Mouse (Mus musculus): ENCODE results near the gene Dlgap1. TPM values are rescaled to one million over a fixed set of nuclear protein-coding genes. Genes with fewer than 3 reads are reported as not detected.

Gene Dlgap1
- polyA plus RNA-seq, 1 experiment from 2014 or later = 2.4 TPM

DNA sequence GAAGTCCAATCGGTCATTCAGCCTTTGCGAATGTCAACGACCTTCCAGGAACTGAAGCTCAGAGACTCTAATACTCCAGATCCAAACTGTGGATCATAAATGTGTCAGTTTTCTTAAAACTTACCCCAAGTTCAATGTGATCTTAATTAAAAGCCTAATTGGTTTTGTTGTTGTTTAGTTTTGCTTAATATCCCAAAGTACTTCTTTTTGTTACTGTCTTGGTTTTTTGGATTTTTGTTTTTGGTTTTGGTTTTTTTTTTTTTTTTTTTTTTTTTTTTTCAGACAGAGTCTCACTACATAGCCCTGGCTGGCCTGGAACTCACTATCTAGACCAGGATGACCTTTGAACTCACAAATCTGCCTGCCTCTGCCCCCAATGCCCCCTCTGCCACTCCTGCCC is 765.9 kb downstream of the Dlgap1 start:
- Histone ChIP-seq H3K36me3 (ENCODE audit: control insufficient read depth, insufficient read depth, low read length) (no peaks in the 10 kb centered on the region), H3K27ac (ENCODE audit: low read depth, low read length) (no peak overlapping the region), H3K27me3 (ENCODE audit: control insufficient read depth, insufficient read depth, low read length) (no peaks in the 10 kb centered on the region), H3K4me3 (ENCODE audit: low read depth, low read length) (no peak overlapping the region), H3K4me2 (no peak overlapping the region), H3K4me1 (ENCODE audit: control insufficient read depth, insufficient read depth, low read length) (peaks cover 16% of the 10 kb centered on the region), H3K9me3 (ENCODE audit: control insufficient read depth, low read length) (no peaks in the 10 kb centered on the region), H3K9ac (ENCODE audit: low read length) (no peak overlapping the region)
- no peak for ATAC-seq (ENCODE audit: low FRiP score)
- DNase-seq (ENCODE audit: low spot score, missing footprints) = peak; percentile 65
- WGBS = 93% methylated on average over 3 of the region's 3 CpGs

DNA sequence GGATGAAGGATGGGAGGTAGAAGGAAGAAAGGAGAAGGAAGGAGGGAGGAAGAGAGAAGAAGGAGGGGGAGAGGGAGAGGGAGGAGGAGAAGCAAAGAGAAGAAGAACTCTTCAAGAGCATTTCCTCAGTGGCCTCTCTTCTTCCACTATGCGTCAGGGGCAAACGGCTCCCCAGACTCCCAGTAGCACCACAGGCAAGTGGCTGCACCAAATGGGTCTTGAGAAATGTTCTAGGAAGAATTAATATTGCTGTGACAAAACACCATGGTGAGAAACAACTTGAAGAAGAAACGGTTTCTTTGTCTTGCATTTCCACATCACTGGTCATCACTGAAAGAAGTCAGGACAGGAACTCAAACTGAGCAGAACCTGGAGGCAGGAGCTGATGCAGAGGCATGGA is 766.5 kb downstream of the Dlgap1 start:
- WGBS = 79% methylated on average over 3 of the region's 3 CpGs
- Histone ChIP-seq H3K27ac (ENCODE audit: low read depth, low read length) (no peak overlapping the region), H3K4me1 (ENCODE audit: control insufficient read depth, insufficient read depth, low read length) (peaks cover 16% of the 10 kb centered on the region), H3K27me3 (ENCODE audit: control insufficient read depth, insufficient read depth, low read length) (no peaks in the 10 kb centered on the region), H3K4me3 (ENCODE audit: low read depth, low read length) (no peak overlapping the region), H3K9me3 (ENCODE audit: control insufficient read depth, low read length) (no peaks in the 10 kb centered on the region), H3K4me2 (no peak overlapping the region), H3K9ac (ENCODE audit: low read length) (no peak overlapping the region), H3K36me3 (ENCODE audit: control insufficient read depth, insufficient read depth, low read length) (no peaks in the 10 kb centered on the region)
- ATAC-seq (ENCODE audit: low FRiP score) (no peak), DNase-seq (ENCODE audit: low spot score, missing footprints) (peak; percentile 75)

DNA sequence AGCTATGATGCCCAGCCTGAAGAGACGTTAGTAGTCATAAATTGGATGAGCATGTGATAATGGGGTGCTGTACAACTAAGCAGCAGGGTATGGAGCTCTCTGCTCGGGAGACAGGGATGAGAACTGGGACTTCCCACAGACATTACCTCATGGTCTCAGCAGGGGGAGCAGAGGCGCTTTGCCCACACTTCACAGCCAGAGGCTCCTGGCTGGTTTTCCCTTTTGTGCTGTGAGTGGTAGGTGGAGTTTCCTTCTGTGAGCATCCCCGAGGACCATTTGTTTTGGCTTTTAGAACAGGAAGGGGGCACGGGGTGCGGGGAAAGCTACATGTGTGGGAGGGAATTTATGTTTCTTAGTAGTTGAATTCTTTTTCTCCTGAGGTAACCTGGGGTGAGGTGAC is 768.6 kb downstream of the Dlgap1 start:
- Histone ChIP-seq H3K4me3 (ENCODE audit: low read depth, low read length) (no peak overlapping the region), H3K36me3 (ENCODE audit: control insufficient read depth, insufficient read depth, low read length) (no peaks in the 10 kb centered on the region), H3K27me3 (ENCODE audit: control insufficient read depth, insufficient read depth, low read length) (no peaks in the 10 kb centered on the region), H3K4me1 (ENCODE audit: control insufficient read depth, insufficient read depth, low read length) (peaks cover 16% of the 10 kb centered on the region), H3K9me3 (ENCODE audit: control insufficient read depth, low read length) (no peaks in the 10 kb centered on the region), H3K9ac (ENCODE audit: low read length) (peak overlapping the region; percentile 24; the same call in 1 of the 2 replicates), H3K27ac (ENCODE audit: low read depth, low read length) (no peak overlapping the region; the same call in 1 of the 2 replicates), H3K4me2 (peak overlapping the region; percentile 48)
- ATAC-seq (ENCODE audit: low FRiP score) (peak; percentile 76), DNase-seq (ENCODE audit: low spot score, missing footprints) (peak; percentile 87)
- WGBS = 5% methylated on average over 6 of the region's 6 CpGs

DNA sequence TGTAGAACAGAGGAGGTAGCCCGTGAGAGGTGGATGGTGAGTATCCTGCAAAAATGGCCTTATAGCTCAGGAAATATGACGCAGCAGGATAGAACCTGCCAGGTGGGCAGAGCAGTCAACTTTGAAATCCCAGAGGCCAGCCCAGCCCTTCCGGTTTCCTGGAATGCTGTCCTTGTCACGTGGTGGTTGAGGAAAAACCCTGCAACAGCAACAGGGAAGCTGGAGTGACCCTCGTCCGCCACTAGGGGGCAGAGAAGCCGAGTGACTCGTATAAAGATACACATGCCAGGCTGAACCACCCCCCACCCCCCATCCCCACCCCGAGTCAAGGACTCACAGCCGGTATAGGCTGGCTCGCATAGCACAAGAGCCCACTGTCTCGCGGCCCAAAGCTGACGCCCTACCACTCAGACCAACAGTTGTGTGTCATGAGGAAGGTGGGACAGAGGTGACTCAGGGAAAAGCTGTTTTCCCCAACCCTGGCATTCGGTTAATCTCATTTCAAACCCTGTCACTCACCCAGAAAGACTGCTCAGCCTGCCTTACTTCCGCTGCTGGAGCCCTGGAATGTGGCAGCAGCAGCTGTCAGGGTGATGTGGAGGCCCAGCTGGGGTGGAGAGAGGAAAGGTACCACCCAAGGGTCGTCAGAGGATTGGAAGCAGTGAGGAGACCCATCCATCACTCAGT is 769.4 kb downstream of the Dlgap1 start:
- Histone ChIP-seq H3K9me3 (ENCODE audit: control insufficient read depth, low read length) (no peaks in the 10 kb centered on the region), H3K9ac (ENCODE audit: low read length) (peak overlapping the region; percentile 24; the same call in 1 of the 2 replicates), H3K27ac (ENCODE audit: low read depth, low read length) (no peak overlapping the region), H3K4me2 (peak overlapping the region; percentile 48), H3K4me3 (ENCODE audit: low read depth, low read length) (peak overlapping the region; percentile 11; the same call in 1 of the 2 replicates), H3K27me3 (ENCODE audit: control insufficient read depth, insufficient read depth, low read length) (no peaks in the 10 kb centered on the region), H3K4me1 (ENCODE audit: control insufficient read depth, insufficient read depth, low read length) (peaks cover 16% of the 10 kb centered on the region), H3K36me3 (ENCODE audit: control insufficient read depth, insufficient read depth, low read length) (no peaks in the 10 kb centered on the region)
- DNase-seq (ENCODE audit: low spot score, missing footprints) (peak; percentile 97), ATAC-seq (ENCODE audit: low FRiP score) (peak; percentile 92)
- 2% methylated on average over 17 of the region's 17 CpGs for WGBS

DNA sequence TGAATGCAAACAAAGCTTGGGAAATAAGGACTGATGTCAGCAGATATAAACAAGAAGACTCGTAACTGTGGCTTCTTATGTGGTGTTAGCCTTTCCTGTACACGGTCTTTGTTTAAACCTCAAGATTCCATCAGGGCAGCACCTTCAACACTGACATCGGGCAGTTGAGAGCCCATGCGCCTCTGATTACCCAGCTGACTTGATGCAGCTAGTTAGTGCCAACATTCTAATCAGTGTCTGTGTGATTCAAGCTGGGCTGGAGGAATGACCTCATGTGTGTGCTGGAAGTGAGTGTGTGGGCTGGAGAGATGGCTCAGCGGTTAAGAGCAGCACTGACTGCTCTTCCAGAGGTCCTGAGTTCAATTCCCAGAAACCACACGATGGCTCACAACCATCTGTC is 770.5 kb downstream of the Dlgap1 start:
- Histone ChIP-seq H3K27me3 (ENCODE audit: control insufficient read depth, insufficient read depth, low read length) (no peaks in the 10 kb centered on the region), H3K4me2 (no peak overlapping the region), H3K27ac (ENCODE audit: low read depth, low read length) (no peak overlapping the region), H3K4me3 (ENCODE audit: low read depth, low read length) (no peak overlapping the region), H3K9me3 (ENCODE audit: control insufficient read depth, low read length) (no peaks in the 10 kb centered on the region), H3K36me3 (ENCODE audit: control insufficient read depth, insufficient read depth, low read length) (no peaks in the 10 kb centered on the region), H3K4me1 (ENCODE audit: control insufficient read depth, insufficient read depth, low read length) (peaks cover 16% of the 10 kb centered on the region), H3K9ac (ENCODE audit: low read length) (no peak overlapping the region)
- DNase-seq (ENCODE audit: low spot score, missing footprints) (peak; percentile 82), ATAC-seq (ENCODE audit: low FRiP score) (no peak)
- 85% methylated on average over 6 of the region's 6 CpGs for WGBS

DNA sequence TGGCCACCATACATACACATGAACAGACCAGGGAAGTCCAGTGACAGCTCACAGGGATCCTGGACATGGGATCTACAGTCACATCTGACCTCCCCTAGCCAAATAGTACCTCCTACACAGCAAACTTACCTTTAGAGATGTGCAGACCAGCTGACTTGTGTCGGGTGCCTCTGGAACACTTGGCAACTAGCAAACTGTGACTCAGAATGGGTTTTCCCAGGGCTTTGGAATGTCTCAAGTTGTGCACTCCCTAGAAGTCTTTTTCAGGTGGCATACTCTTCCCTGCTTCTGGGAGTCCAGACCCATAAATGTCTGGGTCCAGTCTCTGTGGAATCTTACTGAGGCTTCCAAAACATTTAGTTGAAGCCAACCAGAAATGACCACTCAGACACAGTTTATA is 772.8 kb downstream of the Dlgap1 start:
- Histone ChIP-seq H3K4me2 (no peak overlapping the region), H3K4me3 (ENCODE audit: low read depth, low read length) (no peak overlapping the region), H3K4me1 (ENCODE audit: control insufficient read depth, insufficient read depth, low read length) (peaks cover 19% of the 10 kb centered on the region), H3K9ac (ENCODE audit: low read length) (no peak overlapping the region), H3K36me3 (ENCODE audit: control insufficient read depth, insufficient read depth, low read length) (no peaks in the 10 kb centered on the region), H3K9me3 (ENCODE audit: control insufficient read depth, low read length) (no peaks in the 10 kb centered on the region), H3K27me3 (ENCODE audit: control insufficient read depth, insufficient read depth, low read length) (peaks cover 3% of the 10 kb centered on the region; the same call in 1 of the 2 replicates), H3K27ac (ENCODE audit: low read depth, low read length) (no peak overlapping the region)
- ATAC-seq (ENCODE audit: low FRiP score) (no peak), DNase-seq (ENCODE audit: low spot score, missing footprints) (no peak)
- WGBS = 89% methylated on average over 1 of the region's 1 CpGs

DNA sequence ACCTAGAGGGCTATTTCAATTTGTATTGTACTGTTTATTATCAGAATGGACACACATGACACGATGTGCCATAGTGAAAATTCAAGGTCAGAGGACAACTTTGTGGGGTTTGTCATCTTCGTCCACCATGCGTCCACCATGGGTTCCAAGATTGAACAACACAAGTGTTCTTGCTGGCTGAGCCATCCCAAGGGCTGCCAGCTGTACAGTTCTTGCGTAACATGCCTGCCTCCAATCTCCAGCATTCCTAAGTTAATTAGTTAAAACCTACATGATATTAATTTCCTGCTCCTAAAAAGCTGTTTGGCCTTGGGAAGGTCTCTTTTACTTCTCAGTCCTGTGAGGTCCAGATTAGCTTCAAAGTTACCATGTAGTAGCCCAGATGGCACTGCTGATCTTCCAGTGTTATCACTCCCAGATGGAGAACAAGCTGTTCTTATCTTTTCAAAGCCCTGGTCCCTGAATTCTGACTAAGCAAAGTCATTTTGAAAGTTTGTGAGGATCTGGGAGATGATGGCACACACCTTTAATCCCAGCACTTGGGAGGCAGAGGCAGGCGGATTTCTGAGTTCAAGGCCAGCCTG is 775.8 kb downstream of the Dlgap1 start:
- Histone ChIP-seq H3K36me3 (ENCODE audit: control insufficient read depth, insufficient read depth, low read length) (no peaks in the 10 kb centered on the region), H3K4me3 (ENCODE audit: low read depth, low read length) (no peak overlapping the region), H3K4me2 (no peak overlapping the region), H3K9me3 (ENCODE audit: control insufficient read depth, low read length) (no peaks in the 10 kb centered on the region), H3K9ac (ENCODE audit: low read length) (no peak overlapping the region), H3K27me3 (ENCODE audit: control insufficient read depth, insufficient read depth, low read length) (peaks cover 12% of the 10 kb centered on the region; the same call in 1 of the 2 replicates), H3K4me1 (ENCODE audit: control insufficient read depth, insufficient read depth, low read length) (peaks cover 17% of the 10 kb centered on the region), H3K27ac (ENCODE audit: low read depth, low read length) (no peak overlapping the region)
- ATAC-seq (ENCODE audit: low FRiP score) (no peak), DNase-seq (ENCODE audit: low spot score, missing footprints) (no peak)
- 92% methylated on average over 5 of the region's 5 CpGs for WGBS

DNA sequence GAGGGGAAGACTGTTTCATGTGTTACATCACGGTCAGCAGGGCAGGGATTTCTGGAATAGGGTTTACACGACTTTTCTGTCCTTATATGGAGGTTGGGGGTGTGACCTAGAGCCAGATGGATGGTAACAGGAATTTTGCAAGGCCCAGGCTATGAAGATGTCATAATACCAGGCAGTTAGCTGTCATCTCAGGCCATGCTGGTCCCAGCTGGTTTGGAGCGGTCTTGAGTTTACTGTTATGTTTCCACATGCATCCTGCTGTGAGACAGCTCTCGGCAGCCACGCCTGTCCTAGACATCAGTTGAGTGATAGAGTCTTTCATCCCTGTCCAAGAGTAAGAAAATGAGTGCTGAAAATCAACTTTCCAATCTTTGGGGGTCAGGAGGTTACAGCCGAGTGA is 776.5 kb downstream of the Dlgap1 start:
- Histone ChIP-seq H3K9ac (ENCODE audit: low read length) (no peak overlapping the region), H3K4me1 (ENCODE audit: control insufficient read depth, insufficient read depth, low read length) (peaks cover 17% of the 10 kb centered on the region), H3K27me3 (ENCODE audit: control insufficient read depth, insufficient read depth, low read length) (peaks cover 15% of the 10 kb centered on the region), H3K4me3 (ENCODE audit: low read depth, low read length) (no peak overlapping the region), H3K4me2 (no peak overlapping the region), H3K9me3 (ENCODE audit: control insufficient read depth, low read length) (no peaks in the 10 kb centered on the region), H3K36me3 (ENCODE audit: control insufficient read depth, insufficient read depth, low read length) (no peaks in the 10 kb centered on the region), H3K27ac (ENCODE audit: low read depth, low read length) (no peak overlapping the region)
- peak; percentile 82 for DNase-seq (ENCODE audit: low spot score, missing footprints)
- WGBS = 75% methylated on average over 6 of the region's 6 CpGs
- no peak for ATAC-seq (ENCODE audit: low FRiP score)

DNA sequence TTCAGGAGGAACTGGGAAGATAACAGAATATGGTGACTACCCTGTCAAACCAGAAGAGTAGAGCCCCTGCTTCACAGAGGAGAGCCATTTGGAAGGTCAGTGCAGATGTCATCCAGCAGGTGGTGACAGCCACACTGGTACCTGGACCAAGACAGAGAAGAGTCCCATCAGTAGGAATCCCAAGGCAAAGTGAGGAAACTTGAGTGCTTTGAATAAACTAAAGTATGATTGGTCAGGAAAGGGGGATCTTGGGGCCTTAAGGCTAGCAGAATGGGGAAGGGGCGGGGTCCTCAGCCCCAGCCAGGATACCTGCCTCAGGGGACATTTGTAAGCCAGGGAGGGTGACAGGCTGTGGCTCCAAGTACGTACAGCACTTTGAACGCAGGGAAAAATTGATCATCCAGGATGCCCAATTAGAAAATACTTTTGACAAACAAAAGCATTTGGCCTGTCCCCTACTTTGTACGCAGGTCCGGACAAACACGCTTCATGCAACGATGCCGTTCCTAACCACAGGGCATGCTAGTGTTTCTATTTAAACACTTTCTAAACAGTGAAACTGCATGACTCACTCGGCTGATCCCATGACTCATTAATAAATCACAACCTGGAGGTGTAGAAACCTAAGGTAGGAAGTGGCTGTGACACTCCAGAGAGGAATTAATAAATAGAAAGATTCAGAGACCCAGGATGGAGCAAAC is 777.7 kb downstream of the Dlgap1 start:
- peaks cover 21% of the 10 kb centered on the region for H3K4me1 ChIP-seq (ENCODE audit: control insufficient read depth, insufficient read depth, low read length)

More for the DNA sequence above, 777.7 kb downstream of the Dlgap1 start:
- Histone ChIP-seq H3K9ac (ENCODE audit: low read length) (no peak overlapping the region), H3K9me3 (ENCODE audit: control insufficient read depth, low read length) (no peaks in the 10 kb centered on the region), H3K27me3 (ENCODE audit: control insufficient read depth, insufficient read depth, low read length) (peaks cover 15% of the 10 kb centered on the region), H3K4me2 (no peak overlapping the region), H3K36me3 (ENCODE audit: control insufficient read depth, insufficient read depth, low read length) (no peaks in the 10 kb centered on the region), H3K4me3 (ENCODE audit: low read depth, low read length) (no peak overlapping the region), H3K27ac (ENCODE audit: low read depth, low read length) (no peak overlapping the region)
- 28% methylated on average over 9 of the region's 9 CpGs for WGBS
- peak; percentile 79 for DNase-seq (ENCODE audit: low spot score, missing footprints)
- no peak for ATAC-seq (ENCODE audit: low FRiP score)
